Mouse (Mus musculus) testis, adult 2 months (tissue): ENCODE results near the gene Atxn3. TPM values are rescaled to one million over a fixed set of nuclear protein-coding genes. Genes with fewer than 3 reads are reported as not detected.
A peak's percentile ranks its signal among the peaks of the same experiment; 100 is the strongest.

Experiments used
- H3K27ac ChIP-seq: fragments of 200-500 bp; 2 replicates; pipeline ENCODE4 v1.5.1; 2012; ENCODE audit warnings: low read depth, low read length; ENCODE audit not compliant: control insufficient read depth, insufficient read depth
- H3K27me3 ChIP-seq: fragments of 200-500 bp; 2 replicates; pipeline ENCODE4 v1.6.1; 2012; ENCODE audit warnings: mild to moderate bottlenecking, low read length, moderate library complexity; ENCODE audit not compliant: control insufficient read depth, insufficient read depth
- H3K36me3 ChIP-seq: fragments of 200-500 bp; 2 replicates; pipeline ENCODE4 v1.6.1; 2012; ENCODE audit warnings: mild to moderate bottlenecking, low read length; ENCODE audit not compliant: control insufficient read depth, insufficient read depth
- H3K4me1 ChIP-seq: fragments of 200-500 bp; 2 replicates; pipeline ENCODE4 v1.6.1; 2012; ENCODE audit warnings: low read length; ENCODE audit not compliant: control insufficient read depth, insufficient read depth
- H3K4me3 ChIP-seq: fragments of 200-500 bp; 2 replicates; pipeline ENCODE4 v1.5.1; 2012; ENCODE audit warnings: low read depth, mild to moderate bottlenecking, low read length, moderate library complexity, mixed read lengths; ENCODE audit not compliant: control insufficient read depth
- CTCF ChIP-seq: fragments of 200-500 bp; IDR thresholded peaks from 2 replicates; pipeline ENCODE4 v1.5.1; 2012; ENCODE audit warnings: low read depth, mild to moderate bottlenecking, inconsistent platforms, low read length, moderate library complexity; ENCODE audit not compliant: control insufficient read depth, insufficient read depth, insufficient replicate concordance
- POLR2A ChIP-seq: fragments of 200-500 bp; IDR thresholded peaks from 2 replicates; pipeline ENCODE4 v1.6.1; 2012; ENCODE audit warnings: low read depth, mild to moderate bottlenecking, inconsistent platforms, low read length, moderate library complexity; ENCODE audit not compliant: control insufficient read depth
- polyA plus RNA-seq: library from polyadenylated mRNA; depleted of rRNA; stranded (reverse); fragments of >200 nt; gene quantifications from 2 replicates; pipeline ENCODE4 v1.2.3, GENCODE M21; 2012

Gene Atxn3
- polyA plus RNA-seq, 1 experiment = 187 TPM

DNA sequence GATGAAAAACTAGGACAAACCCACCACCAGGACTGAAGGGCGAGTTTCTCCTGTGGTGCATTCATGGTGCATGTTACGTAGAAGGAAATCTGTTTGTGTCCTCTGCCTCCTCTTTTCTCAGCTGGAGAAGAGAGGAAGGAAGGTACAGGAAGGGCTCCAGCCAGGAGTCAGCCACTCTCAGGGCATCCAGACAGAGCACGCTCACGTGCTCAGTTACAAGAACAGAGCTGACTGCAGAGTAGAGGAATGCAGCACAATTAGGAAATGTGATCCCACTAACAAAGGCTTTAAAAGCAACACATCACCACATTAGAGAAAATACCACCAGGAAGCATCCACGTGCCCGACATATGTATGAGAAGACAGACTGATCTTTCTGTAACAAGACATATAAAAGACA is 35.7 kb downstream of the Atxn3 start:
- no peaks in the 10 kb centered on the region for H3K27me3 ChIP-seq
- TF ChIP-seq POLR2A (no peak), CTCF (no peak)
- no peaks in the 10 kb centered on the region for H3K4me1 ChIP-seq
- H3K27ac ChIP-seq = no peak overlapping the region
- no peaks in the 10 kb centered on the region; the same call in 1 of the 2 replicates for H3K36me3 ChIP-seq
- H3K4me3 ChIP-seq = no peak overlapping the region

DNA sequence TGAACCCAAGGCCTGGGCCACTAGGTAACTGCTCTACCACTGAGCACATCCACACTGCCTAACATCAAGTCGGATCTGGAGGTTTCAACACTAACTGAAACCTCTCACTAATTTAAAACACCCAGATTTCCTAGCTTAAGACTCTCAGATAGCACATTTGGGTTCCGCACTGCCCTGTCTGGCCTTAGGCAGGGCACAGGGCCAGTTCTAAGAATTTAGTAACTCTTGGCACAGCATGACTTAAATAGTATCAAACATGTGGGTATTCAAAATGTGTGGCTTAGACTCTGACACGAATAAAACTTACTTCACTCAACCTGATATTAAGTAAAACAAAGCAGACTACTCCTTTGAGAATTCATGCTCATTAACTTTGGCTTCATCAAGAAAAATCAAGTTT is 38.2 kb downstream of the Atxn3 start:
- H3K27me3 ChIP-seq = no peaks in the 10 kb centered on the region
- no peaks in the 10 kb centered on the region; the same call in 1 of the 2 replicates for H3K36me3 ChIP-seq
- no peaks in the 10 kb centered on the region for H3K4me1 ChIP-seq
- TF ChIP-seq POLR2A (no peak), CTCF (no peak)
- no peak overlapping the region for H3K27ac ChIP-seq
- H3K4me3 ChIP-seq = no peak overlapping the region

DNA sequence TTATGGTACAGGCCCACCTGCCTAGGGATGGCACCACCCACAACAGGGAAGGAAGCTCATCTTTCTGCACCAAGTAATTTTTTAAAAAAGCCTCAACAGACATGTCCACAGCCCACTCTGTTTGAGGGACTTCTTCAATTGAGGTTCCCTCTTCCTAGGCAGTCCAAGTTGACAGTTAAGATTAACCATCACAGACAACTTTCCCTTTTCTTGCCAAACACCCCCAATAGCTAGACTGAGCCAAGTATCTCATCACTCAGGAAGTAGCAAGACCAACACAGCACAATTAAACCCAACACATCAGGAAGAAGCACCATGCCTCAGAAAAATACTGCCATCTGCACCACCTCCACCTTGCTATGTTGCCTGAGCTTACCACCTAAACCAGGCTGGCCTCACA is 40.9 kb downstream of the Atxn3 start:
- TF ChIP-seq POLR2A (no peak), CTCF (no peak)
- Histone ChIP-seq H3K27me3 (no peaks in the 10 kb centered on the region), H3K4me1 (peaks cover 2% of the 10 kb centered on the region; the same call in 1 of the 2 replicates), H3K4me3 (no peak overlapping the region), H3K36me3 (no peaks in the 10 kb centered on the region; the same call in 1 of the 2 replicates), H3K27ac (no peak overlapping the region)

DNA sequence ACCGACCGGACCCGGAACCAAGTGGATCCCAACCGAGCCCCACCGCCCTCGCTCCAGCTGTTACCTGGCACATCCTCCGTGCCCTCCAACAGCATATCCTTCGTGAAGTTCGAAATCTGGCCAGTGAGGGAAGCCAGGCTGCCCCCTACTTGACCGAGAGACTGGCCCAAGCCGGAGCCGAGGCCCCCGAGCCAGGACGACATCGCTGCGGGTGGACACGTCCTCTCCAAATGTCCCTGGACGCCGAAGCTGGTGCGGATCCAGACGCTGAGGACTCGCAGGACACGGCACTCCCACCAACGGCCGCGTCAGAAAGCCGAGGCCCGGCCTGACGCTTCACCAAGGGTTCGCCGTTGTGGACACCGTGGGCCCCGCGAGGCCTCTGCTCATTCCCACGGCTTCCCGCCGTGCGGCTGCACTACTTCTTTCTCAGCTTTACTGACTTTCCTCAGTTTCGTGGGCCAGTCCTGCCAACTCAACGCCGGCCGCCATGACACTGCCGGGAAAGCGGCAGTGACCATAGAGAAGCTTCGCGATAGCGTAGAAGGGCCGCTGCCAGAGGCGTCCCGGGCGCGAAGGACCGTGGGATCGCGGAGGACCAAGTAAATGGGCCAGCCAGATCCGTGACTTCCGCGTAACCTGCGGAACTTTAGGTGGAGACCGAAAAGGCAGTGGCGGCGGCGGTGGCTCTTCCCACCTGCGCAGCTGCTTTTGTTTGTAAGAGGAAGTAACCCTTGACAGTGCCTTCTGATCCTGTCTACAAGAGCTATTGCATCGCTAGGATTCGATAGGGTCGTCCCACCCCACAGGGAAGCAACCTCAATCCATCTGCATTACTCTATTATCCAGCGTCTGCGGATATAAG is 45.2 kb downstream of the Atxn3 start, which contains the start of gene Trip11:
TSS of gene Trip11 (minus strand) at position 642 of the 865 bp plus-strand sequence.
- peak within 1 kb of the TSS; percentile 100 for H3K4me3 ChIP-seq
- H3K27ac ChIP-seq = peak within 1 kb of the TSS; percentile 99
- H3K27me3 ChIP-seq = no peaks in the 10 kb centered on the region
- peak; percentile 96 for TF ChIP-seq POLR2A
- no peak for TF ChIP-seq CTCF
- no peaks in the 10 kb centered on the region; the same call in 1 of the 2 replicates for H3K36me3 ChIP-seq
- peaks cover 2% of the 10 kb centered on the region; the same call in 1 of the 2 replicates for H3K4me1 ChIP-seq

DNA sequence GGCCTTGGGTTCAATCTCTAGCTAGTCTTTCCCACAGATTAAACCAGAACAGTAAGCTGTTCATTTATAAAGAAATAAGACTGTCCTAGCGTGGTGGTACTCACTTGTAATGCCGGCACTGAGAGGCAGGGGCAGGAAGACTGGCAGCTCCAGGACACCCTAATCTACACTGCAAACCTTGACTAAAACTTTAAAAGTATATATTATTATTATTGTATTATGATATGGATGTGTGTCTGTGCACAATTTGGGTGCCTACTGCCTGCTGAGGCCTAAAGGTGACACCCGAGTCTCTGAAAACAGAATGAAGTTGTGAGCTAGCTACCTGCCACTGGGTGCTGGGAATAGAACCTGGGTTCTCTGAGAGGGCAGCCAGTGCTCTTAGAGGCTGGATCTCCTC is 46.7 kb downstream of the Atxn3 start:
- no peaks in the 10 kb centered on the region; the same call in 1 of the 2 replicates for H3K36me3 ChIP-seq
- no peaks in the 10 kb centered on the region for H3K27me3 ChIP-seq
- peaks cover 2% of the 10 kb centered on the region; the same call in 1 of the 2 replicates for H3K4me1 ChIP-seq
- H3K4me3 ChIP-seq = peak overlapping the region; percentile 37
- TF ChIP-seq POLR2A = no peak
- no peak for TF ChIP-seq CTCF
- H3K27ac ChIP-seq = no peak overlapping the region

DNA sequence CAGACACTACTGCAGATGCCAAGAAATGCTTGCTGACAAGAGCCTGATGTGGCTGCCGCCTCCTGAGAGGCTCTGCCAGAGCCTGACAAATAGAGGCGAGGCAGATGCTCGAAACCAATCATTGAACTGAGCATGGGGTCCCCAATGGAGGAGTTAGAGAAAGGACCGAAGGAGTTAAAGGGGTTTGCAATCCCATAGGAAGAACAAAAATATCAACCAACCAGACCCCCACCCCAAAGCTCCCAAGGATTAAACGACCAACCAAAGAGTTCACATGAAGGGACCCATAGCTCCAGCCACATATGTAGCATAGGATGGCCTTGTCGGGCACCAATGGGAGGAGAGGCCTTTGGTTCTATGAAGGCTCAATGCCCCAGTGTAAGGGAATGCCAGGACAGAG is 47.7 kb downstream of the Atxn3 start:
- H3K4me1 ChIP-seq = peaks cover 5% of the 10 kb centered on the region; the same call in 1 of the 2 replicates
- H3K4me3 ChIP-seq = no peak overlapping the region
- no peaks in the 10 kb centered on the region for H3K27me3 ChIP-seq
- TF ChIP-seq CTCF (no peak), POLR2A (no peak)
- no peak overlapping the region for H3K27ac ChIP-seq
- no peaks in the 10 kb centered on the region; the same call in 1 of the 2 replicates for H3K36me3 ChIP-seq

DNA sequence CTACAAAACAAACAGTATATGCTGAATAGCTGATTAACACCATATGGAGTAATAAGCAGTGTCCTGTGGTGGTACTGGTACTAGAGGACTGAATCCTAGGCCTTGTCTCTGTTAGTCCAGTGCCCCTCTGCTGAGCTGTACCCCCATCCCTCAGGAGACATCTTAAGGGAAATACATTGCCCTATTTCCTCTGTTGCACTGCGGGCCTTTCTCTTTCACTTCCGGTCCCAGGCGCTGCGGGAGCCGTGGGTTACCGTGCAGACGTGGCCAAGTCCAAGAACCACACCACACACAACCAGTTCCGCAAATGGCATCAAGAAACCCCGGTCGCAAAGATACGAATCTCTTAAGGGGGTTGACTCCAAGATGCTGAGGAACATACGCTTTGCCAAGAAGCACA is 52.2 kb downstream of the Atxn3 start:
- TF ChIP-seq POLR2A = no peak
- no peak for TF ChIP-seq CTCF
- H3K4me3 ChIP-seq = no peak overlapping the region
- 0 out of 2 replicates have a peak, but pooled peaks cover 1% of the 10 kb centered on the region for H3K36me3 ChIP-seq
- peaks cover 2% of the 10 kb centered on the region; the same call in 1 of the 2 replicates for H3K4me1 ChIP-seq
- H3K27ac ChIP-seq = no peak overlapping the region
- H3K27me3 ChIP-seq = no peaks in the 10 kb centered on the region

DNA sequence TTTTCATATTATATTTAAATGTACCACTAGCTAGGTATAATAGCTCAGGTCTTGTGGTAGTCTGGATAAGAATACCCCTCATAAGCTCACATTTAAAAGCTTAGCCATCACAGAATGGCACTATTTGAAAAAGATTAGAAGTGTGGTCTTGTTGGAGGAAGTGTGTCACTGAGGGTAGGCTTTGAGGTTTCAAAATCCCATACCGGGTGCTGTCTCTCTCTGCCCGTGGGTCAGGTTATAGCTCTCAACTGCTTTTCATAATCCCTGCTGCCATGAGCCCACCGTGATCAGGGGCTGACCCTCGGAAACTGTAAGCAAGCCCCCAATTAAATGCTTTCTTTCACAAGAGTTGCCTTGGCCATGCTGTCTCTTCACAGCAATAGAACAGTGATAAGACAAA is 53.1 kb downstream of the Atxn3 start:
- Histone ChIP-seq H3K27ac (no peak overlapping the region), H3K4me1 (peaks cover 2% of the 10 kb centered on the region; the same call in 1 of the 2 replicates), H3K4me3 (no peak overlapping the region), H3K36me3 (0 out of 2 replicates have a peak, but pooled peaks cover 1% of the 10 kb centered on the region), H3K27me3 (no peaks in the 10 kb centered on the region)
- TF ChIP-seq POLR2A = no peak
- TF ChIP-seq CTCF = no peak
